Mouse (Mus musculus): ENCODE results near the gene Gm8906.
"Not testable (repeated sequence)": the region's sequence is repeated elsewhere in the genome, so short reads cannot be mapped to it uniquely, and the experiment has no call there.

Gm8906 gene

DNA sequence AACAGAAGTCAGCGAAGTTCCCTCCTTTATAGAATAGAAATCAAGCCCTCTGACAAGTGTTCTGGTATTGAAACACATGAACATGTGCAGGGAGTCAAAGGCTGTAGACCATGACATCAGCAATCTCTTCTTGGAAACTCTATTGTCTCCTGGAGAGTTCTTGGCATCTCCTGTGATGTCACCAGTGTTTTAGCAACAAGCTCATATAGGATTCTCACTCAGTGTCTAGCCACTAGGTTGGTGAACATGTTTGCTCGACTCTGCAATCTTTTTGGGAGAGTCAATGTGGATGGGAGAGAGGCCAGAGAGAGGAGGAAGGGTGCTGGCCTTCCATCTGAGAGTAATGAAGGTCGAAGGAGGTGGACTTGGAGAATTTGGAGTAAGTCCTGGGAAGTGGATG lies at the start of gene Gm8906:
Gene Gm8906, plus strand, starts transcription at position 301 of the 400 bp plus-strand sequence.
- DNase-seq (ENCODE audit: low spot score) = not testable (repeated sequence)

Measured in yolk sac, embryonic 10.5 days (tissue).